Mouse (Mus musculus) testis, adult 2 months (tissue): ENCODE results near the gene Gm3854. TPM values are rescaled to one million over a fixed set of nuclear protein-coding genes. Genes with fewer than 3 reads are reported as not detected.

Experiments
- H3K27ac ChIP-seq: fragments of 200-500 bp; 2 replicates; pipeline ENCODE4 v1.5.1; 2012; ENCODE audit warnings: low read depth, low read length; ENCODE audit not compliant: control insufficient read depth, insufficient read depth
- H3K27me3 ChIP-seq: fragments of 200-500 bp; 2 replicates; pipeline ENCODE4 v1.6.1; 2012; ENCODE audit warnings: mild to moderate bottlenecking, low read length, moderate library complexity; ENCODE audit not compliant: control insufficient read depth, insufficient read depth
- H3K36me3 ChIP-seq: fragments of 200-500 bp; 2 replicates; pipeline ENCODE4 v1.6.1; 2012; ENCODE audit warnings: mild to moderate bottlenecking, low read length; ENCODE audit not compliant: control insufficient read depth, insufficient read depth
- H3K4me1 ChIP-seq: fragments of 200-500 bp; 2 replicates; pipeline ENCODE4 v1.6.1; 2012; ENCODE audit warnings: low read length; ENCODE audit not compliant: control insufficient read depth, insufficient read depth
- H3K4me3 ChIP-seq: fragments of 200-500 bp; 2 replicates; pipeline ENCODE4 v1.5.1; 2012; ENCODE audit warnings: low read depth, mild to moderate bottlenecking, low read length, moderate library complexity, mixed read lengths; ENCODE audit not compliant: control insufficient read depth
- CTCF ChIP-seq: fragments of 200-500 bp; IDR thresholded peaks from 2 replicates; pipeline ENCODE4 v1.5.1; 2012; ENCODE audit warnings: low read depth, mild to moderate bottlenecking, inconsistent platforms, low read length, moderate library complexity; ENCODE audit not compliant: control insufficient read depth, insufficient read depth, insufficient replicate concordance
- POLR2A ChIP-seq: fragments of 200-500 bp; IDR thresholded peaks from 2 replicates; pipeline ENCODE4 v1.6.1; 2012; ENCODE audit warnings: low read depth, mild to moderate bottlenecking, inconsistent platforms, low read length, moderate library complexity; ENCODE audit not compliant: control insufficient read depth
- polyA plus RNA-seq: library from polyadenylated mRNA; depleted of rRNA; stranded (reverse); fragments of >200 nt; gene quantifications from 2 replicates; pipeline ENCODE4 v1.2.3, GENCODE M21; 2012

Gm3854 gene
- polyA plus RNA-seq, 1 experiment = 1.1 TPM

GRCm38 (mm10) chr7:6369460-6369859, 25.9 kb downstream of the Gm3854 start:
- H3K27me3 ChIP-seq = no peaks in the 10 kb centered on the region
- H3K27ac ChIP-seq = no peak overlapping the region
- H3K4me1 ChIP-seq = no peaks in the 10 kb centered on the region
- no peak overlapping the region for H3K4me3 ChIP-seq
- TF ChIP-seq POLR2A (no peak), CTCF (no peak)
- no peaks in the 10 kb centered on the region for H3K36me3 ChIP-seq

DNA sequence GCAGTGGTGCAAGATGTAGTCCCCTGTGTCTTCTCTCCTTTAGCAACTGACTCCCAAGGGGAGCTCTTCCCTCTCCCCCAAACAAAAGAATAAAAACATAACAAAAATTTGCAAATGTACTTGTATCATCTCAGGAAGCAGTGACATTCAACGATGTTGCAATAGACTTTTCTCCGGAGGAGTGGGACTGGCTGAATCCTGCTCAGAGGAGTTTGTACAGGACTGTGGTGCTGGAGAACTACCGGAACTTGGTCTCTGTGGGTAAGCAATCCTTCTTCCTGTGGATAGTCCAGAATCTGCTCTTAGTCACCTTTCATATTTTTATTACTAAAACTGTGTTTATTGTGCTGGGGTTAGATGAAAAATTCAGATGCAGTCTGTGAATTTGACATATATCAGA, 29.4 kb downstream of the Gm3854 start:
- no peak overlapping the region for H3K4me3 ChIP-seq
- TF ChIP-seq POLR2A (no peak), CTCF (no peak)
- no peaks in the 10 kb centered on the region for H3K27me3 ChIP-seq
- H3K4me1 ChIP-seq = no peaks in the 10 kb centered on the region
- H3K27ac ChIP-seq = no peak overlapping the region
- no peaks in the 10 kb centered on the region for H3K36me3 ChIP-seq

GRCm38 (mm10) chr7:6378441-6378840, 34.9 kb downstream of the Gm3854 start:
- no peak for TF ChIP-seq CTCF
- TF ChIP-seq POLR2A = no peak
- Histone ChIP-seq H3K36me3 (no peaks in the 10 kb centered on the region), H3K27me3 (no peaks in the 10 kb centered on the region), H3K27ac (no peak overlapping the region), H3K4me1 (peaks cover 5% of the 10 kb centered on the region), H3K4me3 (no peak overlapping the region)

DNA sequence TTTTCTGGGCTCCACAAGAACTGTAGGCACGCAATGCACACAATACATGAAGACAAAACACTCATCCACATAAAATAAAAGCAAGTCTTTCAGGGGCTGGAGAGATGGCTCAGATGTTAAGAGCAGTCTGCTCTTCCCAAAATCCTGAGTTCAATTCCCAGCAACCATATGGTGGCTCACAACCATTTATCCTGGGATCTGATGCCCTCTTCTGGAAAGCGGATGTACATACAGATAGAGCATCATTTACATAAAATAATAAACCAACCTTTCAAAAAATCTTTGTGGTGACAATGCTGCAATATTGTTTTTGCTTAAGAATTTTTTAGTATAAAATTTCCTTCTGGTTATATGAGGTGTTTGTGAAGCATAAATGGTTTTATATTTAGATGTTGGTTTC, 37.9 kb downstream of the Gm3854 start:
- Histone ChIP-seq H3K27me3 (no peaks in the 10 kb centered on the region), H3K4me3 (no peak overlapping the region), H3K27ac (no peak overlapping the region), H3K36me3 (no peaks in the 10 kb centered on the region), H3K4me1 (peaks cover 10% of the 10 kb centered on the region)
- no peak for TF ChIP-seq POLR2A
- TF ChIP-seq CTCF = no peak

DNA sequence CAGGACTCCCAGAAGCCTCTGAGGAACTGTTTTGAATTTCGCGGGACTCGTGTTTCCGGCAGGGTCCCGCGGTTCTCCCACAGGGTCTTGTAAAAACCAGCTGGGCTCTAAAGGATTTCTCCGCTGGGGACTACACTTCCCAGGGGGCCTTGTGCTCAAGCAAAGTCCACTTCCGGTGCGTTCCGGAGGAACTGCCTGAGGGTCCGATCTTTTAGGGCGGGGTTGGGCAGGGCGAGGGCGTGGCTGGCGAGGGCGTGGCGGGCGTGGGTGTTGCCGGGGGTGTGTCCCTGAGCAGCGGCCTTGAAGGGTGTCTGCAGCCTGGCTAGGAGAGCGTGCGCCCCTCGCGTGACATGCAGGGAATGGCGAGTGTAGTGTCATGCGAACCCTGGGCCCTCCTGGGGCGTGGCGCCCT, 39.5 kb downstream of the Gm3854 start, which contains the start of gene Zfp28:
Zfp28 (plus strand) TSS at position 252 of the 412 bp plus-strand sequence.
- Histone ChIP-seq H3K27me3 (no peaks in the 10 kb centered on the region), H3K27ac (peak within 1 kb of the TSS; percentile 37; the same call in 1 of the 2 replicates), H3K4me1 (peaks cover 10% of the 10 kb centered on the region), H3K4me3 (peak within 1 kb of the TSS; percentile 87), H3K36me3 (no peaks in the 10 kb centered on the region)
- TF ChIP-seq POLR2A (peak; percentile 50), CTCF (0 out of 2 replicates have a peak, but pooled peaks have one; percentile 2)

DNA sequence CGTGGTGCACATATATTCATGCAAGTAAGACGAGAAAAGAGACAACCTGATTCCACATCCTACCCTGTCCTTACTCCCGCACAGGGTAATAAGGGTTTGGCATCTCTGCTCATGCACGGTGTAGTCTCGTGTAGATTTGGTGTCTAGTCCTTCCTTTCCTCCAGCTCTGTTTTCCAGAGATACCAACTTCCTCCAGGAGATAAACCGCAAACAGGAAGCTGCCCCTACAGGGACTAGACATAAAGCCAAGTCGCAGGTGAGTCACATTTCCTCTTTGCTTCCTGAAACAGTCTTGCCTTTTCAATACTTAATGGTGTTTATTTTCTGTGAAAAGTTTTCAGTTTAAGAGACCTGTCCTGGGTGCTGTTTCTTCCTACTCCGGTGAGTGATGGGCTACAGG, 40.5 kb downstream of the Gm3854 start:
- no peak overlapping the region for H3K27ac ChIP-seq
- H3K36me3 ChIP-seq = no peaks in the 10 kb centered on the region
- no peaks in the 10 kb centered on the region for H3K27me3 ChIP-seq
- peaks cover 10% of the 10 kb centered on the region for H3K4me1 ChIP-seq
- TF ChIP-seq POLR2A (no peak), CTCF (no peak)
- peak overlapping the region; percentile 87; the same call in 1 of the 2 replicates for H3K4me3 ChIP-seq

DNA sequence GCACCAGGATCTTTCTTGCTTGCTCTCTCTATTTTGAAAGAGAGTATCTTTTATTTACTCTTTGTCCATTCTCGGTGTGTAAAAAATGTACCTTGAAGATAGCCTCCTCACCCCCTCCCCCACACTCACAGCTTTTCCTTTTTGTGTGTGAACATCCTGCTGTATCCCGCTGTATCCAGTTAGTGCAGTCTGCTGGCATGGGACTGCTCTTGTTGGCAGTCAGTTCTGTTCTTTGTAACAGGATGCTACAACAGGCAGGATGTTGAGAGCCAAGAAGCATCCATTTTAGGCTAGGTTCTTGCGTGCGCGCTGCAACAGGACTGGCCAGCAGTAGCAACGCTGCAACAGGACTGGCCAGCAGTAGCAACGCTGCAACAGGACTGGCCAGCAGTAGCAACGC, 43.4 kb downstream of the Gm3854 start:
- Histone ChIP-seq H3K36me3 (no peaks in the 10 kb centered on the region; the same call in 1 of the 2 replicates), H3K4me3 (peak overlapping the region; percentile 48), H3K27me3 (no peaks in the 10 kb centered on the region), H3K27ac (no peak overlapping the region), H3K4me1 (peaks cover 10% of the 10 kb centered on the region)
- TF ChIP-seq CTCF = no peak
- no peak for TF ChIP-seq POLR2A

DNA sequence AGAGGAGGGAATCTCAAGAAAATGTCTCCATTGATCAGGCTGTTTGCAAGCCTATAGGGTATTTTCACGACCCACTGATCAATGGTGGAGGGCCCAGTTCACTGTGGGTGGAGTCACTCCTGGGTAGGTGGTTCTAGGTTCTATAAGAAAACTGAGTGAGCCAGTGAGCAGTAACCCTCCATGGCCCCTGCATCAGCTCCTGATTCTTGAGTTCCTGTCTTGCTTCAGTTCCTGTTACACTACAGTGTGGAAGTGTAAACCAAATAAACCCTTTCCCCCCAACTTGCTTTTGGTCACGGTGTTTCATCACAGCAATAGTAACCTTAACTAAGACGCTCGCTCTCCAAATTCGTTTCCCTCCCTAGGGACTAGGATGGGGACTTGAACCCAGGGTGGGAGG, 45.4 kb downstream of the Gm3854 start:
- H3K27ac ChIP-seq = no peak overlapping the region
- no peak overlapping the region; the same call in 1 of the 2 replicates for H3K4me3 ChIP-seq
- no peaks in the 10 kb centered on the region for H3K27me3 ChIP-seq
- no peaks in the 10 kb centered on the region; the same call in 1 of the 2 replicates for H3K36me3 ChIP-seq
- TF ChIP-seq CTCF = no peak
- H3K4me1 ChIP-seq = no peaks in the 10 kb centered on the region
